Mouse (Mus musculus) layer of hippocampus, adult 11-12 months (tissue): ENCODE data around the gene Matn4.

Experiments used
- DNase-seq: peaks from one replicate; pipeline ENCODE4 v3.0.0; 2022; ENCODE audit warnings: low spot score

The Matn4 gene

GRCm38 (mm10) chr2:164414581-164414980 is 9.6 kb upstream of the Matn4 start:
- DNase-seq, result no peak

- no peak for DNase-seq
These were observed 9.2 kb upstream of the Matn4 start for GRCm38 (mm10) chr2:164414167-164414566.

- peak; percentile 67 for DNase-seq
These were observed 2.7 kb upstream of the Matn4 start for GRCm38 (mm10) chr2:164407708-164408107.

GRCm38 (mm10) chr2:164405519-164405918 is 559 bp upstream of the Matn4 start:
- DNase-seq, result no peak

GRCm38 (mm10) chr2:164404082-164404990 is 624 bp downstream of the Matn4 start:
- DNase-seq, result no peak

GRCm38 (mm10) chr2:164403396-164404081 is 1.4 kb downstream of the Matn4 start:
- no peak for DNase-seq

GRCm38 (mm10) chr2:164402906-164403305 is 2.1 kb downstream of the Matn4 start, which contains the start of gene Rbpjl:
Gene Rbpjl, plus strand, starts transcription at chr2:164403141.
- peak; percentile 68 for DNase-seq

- DNase-seq, result no peak
These were observed 8.0 kb downstream of the Matn4 start for GRCm38 (mm10) chr2:164396911-164397310.

- no peak for DNase-seq
These were observed 8.9 kb downstream of the Matn4 start for GRCm38 (mm10) chr2:164396076-164396475.

- DNase-seq, result no peak
These were observed 11.8 kb downstream of the Matn4 start for GRCm38 (mm10) chr2:164393126-164393525.

- DNase-seq, result peak; percentile 87
These were observed 15.5 kb downstream of the Matn4 start for GRCm38 (mm10) chr2:164389499-164389898.

GRCm38 (mm10) chr2:164389020-164389419 is 15.9 kb downstream of the Matn4 start, which contains the start of gene Slpi:
Gene Slpi, minus strand, starts transcription at chr2:164389095.
- peak; percentile 69 for DNase-seq

GRCm38 (mm10) chr2:164386953-164387352 is 18.0 kb downstream of the Matn4 start:
- DNase-seq, result peak; percentile 72

GRCm38 (mm10) chr2:164385927-164386763 is 18.8 kb downstream of the Matn4 start:
- DNase-seq, result peak; percentile 57

GRCm38 (mm10) chr2:164383656-164384399 is 21.1 kb downstream of the Matn4 start:
- DNase-seq, result no peak

- DNase-seq, result no peak
These were observed 22.0 kb downstream of the Matn4 start for GRCm38 (mm10) chr2:164382971-164383370.

- DNase-seq, result no peak
These were observed 23.2 kb downstream of the Matn4 start for GRCm38 (mm10) chr2:164381726-164382125.

GRCm38 (mm10) chr2:164377478-164378426 is 27.2 kb downstream of the Matn4 start:
- DNase-seq, result no peak

GRCm38 (mm10) chr2:164373187-164373586 is 31.8 kb downstream of the Matn4 start:
- DNase-seq, result no peak

- DNase-seq, result no peak
These were observed 32.4 kb downstream of the Matn4 start for GRCm38 (mm10) chr2:164372408-164373053.
